Mouse (Mus musculus) frontal cortex, postnatal 10 days (tissue): ENCODE data around the gene Zfhx3.

Source experiments
- DNase-seq, 2 experiments: peaks; one replicate each; pipeline ENCODE4 v3.0.0; 2022; ENCODE audit warnings: low spot score in 2 of 2, mixed read lengths in 1 of 2

The Zfhx3 gene

GRCm38 (mm10) chr8:108650837-108651236 lies 708.4 kb downstream of the Zfhx3 start:
- no peak for DNase-seq

- DNase-seq, result no peak
Measured at GRCm38 (mm10) chr8:108661486-108662093, 719.1 kb downstream of the Zfhx3 start.

- DNase-seq, result no peak
Measured at GRCm38 (mm10) chr8:108662766-108663165, 720.3 kb downstream of the Zfhx3 start.

GRCm38 (mm10) chr8:108671939-108672515 lies 729.6 kb downstream of the Zfhx3 start:
- no peak for DNase-seq

- no peak for DNase-seq
Measured at GRCm38 (mm10) chr8:108675001-108675525, 732.6 kb downstream of the Zfhx3 start.

- no peak for DNase-seq
Measured at GRCm38 (mm10) chr8:108689694-108690093, 747.2 kb downstream of the Zfhx3 start.

- peak in 1 of 2 experiments; percentile 29 for DNase-seq
Measured at GRCm38 (mm10) chr8:108690576-108691455, 748.4 kb downstream of the Zfhx3 start.

- peak in 1 of 2 experiments; percentile 27 for DNase-seq
Measured at GRCm38 (mm10) chr8:108691456-108692238, 749.2 kb downstream of the Zfhx3 start.

- no peak for DNase-seq
Measured at GRCm38 (mm10) chr8:108692239-108692627, 749.8 kb downstream of the Zfhx3 start.

GRCm38 (mm10) chr8:108692669-108693665 lies 750.5 kb downstream of the Zfhx3 start:
- DNase-seq, result no peak

GRCm38 (mm10) chr8:108693841-108694240 lies 751.4 kb downstream of the Zfhx3 start:
- no peak for DNase-seq

- no peak for DNase-seq
Measured at GRCm38 (mm10) chr8:108694516-108694915, 752.1 kb downstream of the Zfhx3 start.

- no peak for DNase-seq
Measured at GRCm38 (mm10) chr8:108695242-108695880, 752.9 kb downstream of the Zfhx3 start.

- no peak for DNase-seq
Measured at GRCm38 (mm10) chr8:108695938-108696630, 753.6 kb downstream of the Zfhx3 start.

- DNase-seq, result no peak
Measured at GRCm38 (mm10) chr8:108696631-108697410, 754.4 kb downstream of the Zfhx3 start.

GRCm38 (mm10) chr8:108697589-108697988 lies 755.1 kb downstream of the Zfhx3 start:
- DNase-seq, result no peak

GRCm38 (mm10) chr8:108698101-108698660 lies 755.7 kb downstream of the Zfhx3 start:
- DNase-seq, result no peak

- no peak for DNase-seq
Measured at GRCm38 (mm10) chr8:108699011-108699410, 756.6 kb downstream of the Zfhx3 start.
